Mouse (Mus musculus): ENCODE data around the gene Gp1bb. TPM values are rescaled to one million over a fixed set of nuclear protein-coding genes. Genes with fewer than 3 reads are reported as not detected.

Gene Gp1bb
- total and polyA plus RNA-seq, 3 experiments = 0.14 to 0.35 TPM; not detected in 1

DNA sequence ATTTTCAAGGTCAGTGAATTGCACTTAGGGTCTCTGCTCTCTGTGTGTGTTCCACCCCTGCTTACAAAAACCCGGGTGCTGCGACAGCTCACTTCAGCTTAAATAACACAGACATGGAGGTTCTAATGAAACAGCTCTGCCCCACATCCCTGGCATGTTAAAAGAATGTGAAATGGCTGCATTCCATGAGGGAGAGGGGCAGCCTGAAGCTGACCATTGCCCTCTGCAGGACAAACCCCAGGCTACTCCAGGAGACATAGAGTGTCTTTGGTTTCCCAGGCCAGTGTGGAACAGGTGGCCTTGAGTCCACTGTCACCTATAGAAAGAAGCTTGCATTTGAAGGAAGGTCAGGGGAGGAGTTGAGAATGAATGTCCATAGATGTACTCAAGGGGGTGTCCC lies 41.8 kb downstream of the Gp1bb start:
- no peak for TF ChIP-seq MYC (IDR thresholded peaks at IDR 0.05; ENCODE audit: low read depth, low read length)
- TF ChIP-seq KAT2A (conservative IDR thresholded peaks at IDR 0.05; ENCODE audit: low read depth, low read length) = no peak
- no peak for TF ChIP-seq JUND (IDR thresholded peaks at IDR 0.05; ENCODE audit: low read depth, low read length)
- no peak for TF ChIP-seq ZC3H11A (IDR thresholded peaks at IDR 0.05; ENCODE audit: low read depth, low read length)
- no peak for TF ChIP-seq TCF12 (IDR thresholded peaks at IDR 0.05; ENCODE audit: low read depth, low read length)
- no peak for TF ChIP-seq USF2 (IDR thresholded peaks at IDR 0.05; ENCODE audit: borderline replicate concordance in 1 of 2, insufficient read depth in 1 of 2, low read depth in 1 of 2, low read length in 2 of 2)
- TF ChIP-seq MYB (IDR thresholded peaks at IDR 0.05; ENCODE audit: low read depth, low read length) = no peak
- no peak for TF ChIP-seq E2F4 (IDR thresholded peaks at IDR 0.05; ENCODE audit: borderline replicate concordance, low read depth, low read length)
- no peak for TF ChIP-seq GABPA (IDR thresholded peaks at IDR 0.05; ENCODE audit: low read depth, low read length)
- H3K4me1 ChIP-seq (ENCODE audit: control insufficient read depth in 1 of 2, insufficient read depth in 2 of 2, low read length in 2 of 2) = peaks cover 2 to 16% of the 10 kb centered on the region in 2 experiments
- no peaks in the 10 kb centered on the region for H3K9me3 ChIP-seq (replicated peaks; ENCODE audit: insufficient read depth, low read length)
- H3K27me3 ChIP-seq (ENCODE audit: control insufficient read depth in 1 of 2, insufficient read depth in 2 of 2, low read length in 2 of 2) = no peaks in the 10 kb centered on the region
- DNase-seq (ENCODE audit: low read depth, low spot score) = no peak
- H3K27ac ChIP-seq (ENCODE audit: control insufficient read depth, low read depth, low read length) = no peak overlapping the region
- H3K4me3 ChIP-seq (ENCODE audit: control insufficient read depth in 1 of 2, insufficient read depth in 1 of 2, low read depth in 2 of 2, low read length in 2 of 2) = no peak overlapping the region
- H3K36me3 ChIP-seq (ENCODE audit: control insufficient read depth in 1 of 2, insufficient read depth in 2 of 2, low read length in 2 of 2) = peaks cover 0 to 2% of the 10 kb centered on the region in 2 experiments; a peak in 1 of 4 replicates
- H3K79me2 ChIP-seq (ENCODE audit: control insufficient read depth, insufficient read depth, low read length, poor library complexity) = no peaks in the 10 kb centered on the region; the same call in 1 of the 2 replicates
- no peak overlapping the region for H3K9ac ChIP-seq (ENCODE audit: control insufficient read depth, low read depth, low read length, poor library complexity, severe bottlenecking)

DNA sequence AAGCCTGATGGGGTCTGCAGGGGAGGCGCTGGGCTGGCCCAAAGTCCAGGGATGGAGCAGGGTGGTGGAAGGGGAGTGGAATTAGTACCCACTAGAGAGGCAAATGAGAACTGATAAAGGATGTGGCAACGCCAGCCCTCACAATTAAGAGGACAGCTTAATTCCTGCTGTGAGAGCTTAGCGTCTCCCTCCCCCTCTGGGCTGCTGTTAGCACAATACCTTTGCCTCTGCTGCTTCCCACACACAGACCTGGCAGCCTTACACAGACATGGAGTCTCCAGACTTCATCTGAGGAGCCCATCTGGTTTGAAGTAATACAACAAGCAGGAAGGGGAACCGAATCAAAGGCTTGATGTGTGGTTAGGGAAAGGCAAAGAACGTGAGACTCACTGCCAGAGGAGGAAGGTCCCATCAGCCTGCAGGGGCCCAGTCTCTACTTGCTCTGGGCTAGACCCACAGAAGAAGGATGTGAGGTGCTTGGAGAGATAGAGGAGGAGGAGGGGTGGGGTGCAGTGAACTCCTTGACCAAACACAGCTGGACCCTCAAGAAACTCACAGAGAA lies 44.5 kb downstream of the Gp1bb start:
- DNase-seq (ENCODE audit: low read depth, low spot score) = peak; percentile 64
- no peaks in the 10 kb centered on the region; the same call in 1 of the 2 replicates for H3K79me2 ChIP-seq (ENCODE audit: control insufficient read depth, insufficient read depth, low read length, poor library complexity)
- H3K27ac ChIP-seq (ENCODE audit: control insufficient read depth, low read depth, low read length) = no peak overlapping the region
- TF ChIP-seq RCOR1 (IDR thresholded peaks at IDR 0.05; ENCODE audit: low read depth, low read length) (no peak), TBP (IDR thresholded peaks at IDR 0.05; ENCODE audit: low read depth, low read length) (no peak), KAT2A (conservative IDR thresholded peaks at IDR 0.05; ENCODE audit: low read depth, low read length) (no peak), MAZ (IDR thresholded peaks at IDR 0.05; ENCODE audit: low read depth, low read length) (no peak), E2F4 (IDR thresholded peaks at IDR 0.05; ENCODE audit: borderline replicate concordance, low read depth, low read length) (no peak), ZMIZ1 (IDR thresholded peaks at IDR 0.05; ENCODE audit: low read depth, low read length) (no peak)
- no peak overlapping the region for H3K9ac ChIP-seq (ENCODE audit: control insufficient read depth, low read depth, low read length, poor library complexity, severe bottlenecking)
- H3K4me1 ChIP-seq (ENCODE audit: control insufficient read depth in 1 of 2, insufficient read depth in 2 of 2, low read length in 2 of 2) = peaks cover 2 to 16% of the 10 kb centered on the region in 2 experiments
- H3K36me3 ChIP-seq (ENCODE audit: control insufficient read depth in 1 of 2, insufficient read depth in 2 of 2, low read length in 2 of 2) = peaks cover 0 to 2% of the 10 kb centered on the region in 2 experiments; a peak in 1 of 4 replicates
- no peak overlapping the region for H3K4me3 ChIP-seq (ENCODE audit: control insufficient read depth in 1 of 2, insufficient read depth in 1 of 2, low read depth in 2 of 2, low read length in 2 of 2)
- no peaks in the 10 kb centered on the region for H3K27me3 ChIP-seq (ENCODE audit: control insufficient read depth in 1 of 2, insufficient read depth in 2 of 2, low read length in 2 of 2)
- H3K9me3 ChIP-seq (replicated peaks; ENCODE audit: insufficient read depth, low read length) = no peaks in the 10 kb centered on the region

DNA sequence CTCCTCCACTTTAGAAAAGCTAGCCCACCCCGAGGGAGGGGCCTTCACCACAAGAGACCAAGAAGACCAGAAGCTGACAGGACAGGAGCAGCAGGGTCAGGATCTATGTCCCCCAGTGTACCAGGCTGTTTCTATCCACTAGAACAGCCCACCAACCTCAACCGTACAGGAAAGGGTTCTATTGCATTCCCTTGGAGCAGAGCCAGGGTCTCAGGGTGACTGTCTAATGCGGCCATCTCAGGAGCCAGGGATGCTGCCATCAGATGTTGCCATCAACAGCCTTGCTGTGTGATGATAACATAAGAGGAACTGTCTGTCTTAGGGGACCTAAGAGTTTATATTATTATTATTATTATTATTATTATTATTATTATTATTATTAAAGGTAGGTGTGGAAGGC lies 45.1 kb downstream of the Gp1bb start:
- TF ChIP-seq GATA1 (IDR thresholded peaks at IDR 0.05; ENCODE audit: low read depth, low read length) (peak; percentile 32; the same call in 1 of the 2 replicates), RCOR1 (IDR thresholded peaks at IDR 0.05; ENCODE audit: low read depth, low read length) (0 out of 2 replicates have a peak, but pooled peaks have one; percentile 29), TAL1 (IDR thresholded peaks at IDR 0.05; ENCODE audit: low read length) (no peak), POLR2AphosphoS5 (IDR thresholded peaks at IDR 0.05; ENCODE audit: borderline replicate concordance, low read depth, low read length) (no peak), CTCF (IDR thresholded peaks at IDR 0.05 in 2 of 3, conservative IDR thresholded peaks at IDR 0.05 in 1 of 3; ENCODE audit: control insufficient read depth in 1 of 3, insufficient read depth in 1 of 3, low read depth in 2 of 3, low read length in 3 of 3, poor library complexity in 1 of 3, severe bottlenecking in 1 of 3) (no peak), USF1 (IDR thresholded peaks at IDR 0.05; ENCODE audit: low read depth, low read length) (no peak), ELF1 (IDR thresholded peaks at IDR 0.05; ENCODE audit: low read depth, low read length) (no peak), MXI1 (IDR thresholded peaks at IDR 0.05; ENCODE audit: low read depth, low read length) (no peak), EP300 (IDR thresholded peaks at IDR 0.05; ENCODE audit: low read depth in 1 of 2, low read length in 2 of 2) (0 out of 4 replicates have a peak, but pooled peaks have one; percentile 18 to 27), TCF12 (IDR thresholded peaks at IDR 0.05; ENCODE audit: low read depth, low read length) (peak; percentile 29; the same call in 1 of the 2 replicates), ZMIZ1 (IDR thresholded peaks at IDR 0.05; ENCODE audit: low read depth, low read length) (no peak), CHD2 (IDR thresholded peaks at IDR 0.05; ENCODE audit: low read length) (no peak)
- H3K9me3 ChIP-seq (replicated peaks; ENCODE audit: insufficient read depth, low read length) = no peaks in the 10 kb centered on the region
- DNase-seq (ENCODE audit: low read depth, low spot score) = peak; percentile 69

More for the DNA sequence above, 45.1 kb downstream of the Gp1bb start:
- H3K4me1 ChIP-seq (ENCODE audit: control insufficient read depth in 1 of 2, insufficient read depth in 2 of 2, low read length in 2 of 2) = peaks cover 2 to 16% of the 10 kb centered on the region in 2 experiments
- peaks cover 0 to 2% of the 10 kb centered on the region in 2 experiments; a peak in 1 of 4 replicates for H3K36me3 ChIP-seq (ENCODE audit: control insufficient read depth in 1 of 2, insufficient read depth in 2 of 2, low read length in 2 of 2)
- no peak overlapping the region for H3K4me3 ChIP-seq (ENCODE audit: control insufficient read depth in 1 of 2, insufficient read depth in 1 of 2, low read depth in 2 of 2, low read length in 2 of 2)
- no peaks in the 10 kb centered on the region; the same call in 1 of the 2 replicates for H3K79me2 ChIP-seq (ENCODE audit: control insufficient read depth, insufficient read depth, low read length, poor library complexity)
- no peak overlapping the region for H3K27ac ChIP-seq (ENCODE audit: control insufficient read depth, low read depth, low read length)
- no peaks in the 10 kb centered on the region for H3K27me3 ChIP-seq (ENCODE audit: control insufficient read depth in 1 of 2, insufficient read depth in 2 of 2, low read length in 2 of 2)
- no peak overlapping the region for H3K9ac ChIP-seq (ENCODE audit: control insufficient read depth, low read depth, low read length, poor library complexity, severe bottlenecking)
